Mouse (Mus musculus) neural tube, embryonic 10.5 days (tissue): Measurements from ENCODE around the gene Slc28a1.
A peak's percentile ranks its signal among the peaks of the same experiment; 100 is the strongest.
"Not testable (repeated sequence)": the region's sequence is repeated elsewhere in the genome, so short reads cannot be mapped to it uniquely, and the experiment has no call there.

Source experiments
- DNase-seq: peaks from one replicate; pipeline ENCODE4 v3.0.0-alpha.2; 2017; ENCODE audit warnings: low spot score; ENCODE audit errors: extremely low spot score

Slc28a1 gene

DNA sequence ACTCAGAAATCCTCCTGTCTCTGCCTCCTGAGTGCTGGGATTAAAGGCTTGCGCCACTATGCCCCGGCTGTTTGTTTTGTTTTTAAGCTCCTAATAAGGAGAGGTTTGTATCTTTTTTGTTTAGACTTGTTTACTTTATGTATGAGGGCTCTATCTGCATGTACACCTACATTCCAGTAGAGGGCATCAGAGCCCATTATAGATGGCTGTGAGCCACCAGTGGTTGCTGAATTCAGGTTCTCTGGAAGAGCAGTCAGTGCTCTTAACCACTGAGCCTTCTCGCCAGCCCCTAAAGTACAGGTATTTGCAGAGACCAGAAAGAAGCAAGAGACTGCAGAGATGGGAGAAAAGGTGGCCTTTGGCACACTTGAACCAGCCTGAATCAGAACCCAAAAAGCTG is 52.5 kb downstream of the Slc28a1 start:
- no peak for DNase-seq

GRCm38 (mm10) chr7:81169351-81169750 is 54.8 kb downstream of the Slc28a1 start:
- no peak for DNase-seq

DNA sequence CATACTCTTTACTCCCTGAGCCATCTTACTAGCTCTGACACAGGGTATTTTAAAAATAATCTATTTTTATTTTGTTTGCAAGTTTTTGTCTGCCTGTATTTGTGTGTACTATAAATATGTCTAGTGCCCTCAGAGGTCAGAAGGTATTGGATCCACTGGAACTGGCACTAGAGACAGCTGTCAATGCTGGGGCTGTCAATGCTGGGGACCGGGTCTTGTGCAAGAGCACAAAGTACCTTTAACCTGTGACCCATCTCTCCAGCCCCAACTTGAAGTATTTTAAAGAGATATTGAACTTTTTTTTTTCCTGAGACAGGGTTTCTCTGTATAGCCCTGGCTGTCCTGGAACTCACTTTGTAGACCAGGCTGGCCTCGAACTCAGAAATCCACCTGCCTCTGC is 59.3 kb downstream of the Slc28a1 start:
- DNase-seq: no peak

DNA sequence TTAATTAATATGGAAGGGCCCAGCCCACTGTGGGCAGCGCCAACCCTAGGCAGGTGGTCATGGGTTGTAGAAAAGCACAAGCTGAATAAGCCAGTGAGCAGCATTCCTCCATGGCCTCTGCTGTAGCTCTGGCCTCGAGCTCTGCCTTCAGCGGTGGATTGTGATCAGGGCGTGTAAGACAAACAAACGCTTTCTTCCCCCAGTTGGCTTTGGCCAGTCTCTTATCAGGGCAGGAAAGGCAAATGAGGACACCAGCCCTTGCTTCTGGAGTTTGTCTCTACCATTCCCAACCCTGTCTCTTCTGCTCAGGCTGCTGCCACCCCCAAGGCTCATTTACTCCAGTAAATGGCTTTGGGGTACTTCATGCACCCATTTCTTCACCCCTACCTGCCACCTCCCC is 60.1 kb downstream of the Slc28a1 start:
- DNase-seq: no peak

DNA sequence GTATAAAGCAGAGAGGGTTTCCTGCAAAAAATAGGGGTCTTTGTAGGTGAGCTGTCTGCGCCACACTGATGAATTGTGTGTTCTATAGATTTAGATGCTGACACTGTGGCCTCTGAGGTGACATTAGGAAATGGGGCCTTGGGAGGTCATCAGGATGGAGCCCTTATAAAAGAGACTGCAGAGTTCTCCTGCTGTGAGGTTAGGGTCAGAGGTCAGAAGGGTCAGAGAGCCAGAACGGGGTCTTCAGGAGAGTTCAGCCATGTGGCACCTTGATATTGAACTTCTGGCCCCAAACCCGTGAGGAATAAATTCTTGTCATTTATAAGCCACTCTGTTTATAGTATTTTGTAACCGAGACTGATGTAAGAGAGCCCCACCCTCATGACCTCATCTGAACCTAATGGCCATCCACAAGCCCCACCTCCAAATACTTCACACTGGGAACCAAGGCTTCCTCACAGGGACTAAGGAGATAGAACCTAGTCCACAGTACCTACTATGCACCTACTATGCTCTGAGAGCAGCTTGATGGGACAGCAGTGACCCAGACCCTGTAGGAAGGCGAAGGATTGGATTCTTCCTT is 61.7 kb downstream of the Slc28a1 start:
- no peak for DNase-seq

DNA sequence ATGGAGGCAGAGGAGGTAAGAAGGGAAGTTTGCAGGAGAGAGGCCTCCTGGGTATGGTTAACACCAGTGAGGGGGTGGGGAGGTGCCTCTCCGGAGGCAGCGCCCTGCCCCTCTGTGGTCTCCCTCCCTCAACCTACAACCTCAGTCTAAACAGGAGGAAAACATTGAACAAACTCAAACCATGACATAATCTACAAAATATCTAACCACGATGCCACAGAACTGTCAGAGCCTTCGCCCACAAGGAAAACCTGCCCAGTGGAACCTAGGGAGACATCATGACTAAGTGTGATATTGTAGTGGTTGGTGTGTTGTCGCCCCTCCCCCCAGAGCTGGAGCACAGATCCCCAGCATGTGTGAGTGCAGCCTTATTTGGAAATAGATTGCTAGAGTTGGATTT is 64.9 kb downstream of the Slc28a1 start:
- no peak for DNase-seq

DNA sequence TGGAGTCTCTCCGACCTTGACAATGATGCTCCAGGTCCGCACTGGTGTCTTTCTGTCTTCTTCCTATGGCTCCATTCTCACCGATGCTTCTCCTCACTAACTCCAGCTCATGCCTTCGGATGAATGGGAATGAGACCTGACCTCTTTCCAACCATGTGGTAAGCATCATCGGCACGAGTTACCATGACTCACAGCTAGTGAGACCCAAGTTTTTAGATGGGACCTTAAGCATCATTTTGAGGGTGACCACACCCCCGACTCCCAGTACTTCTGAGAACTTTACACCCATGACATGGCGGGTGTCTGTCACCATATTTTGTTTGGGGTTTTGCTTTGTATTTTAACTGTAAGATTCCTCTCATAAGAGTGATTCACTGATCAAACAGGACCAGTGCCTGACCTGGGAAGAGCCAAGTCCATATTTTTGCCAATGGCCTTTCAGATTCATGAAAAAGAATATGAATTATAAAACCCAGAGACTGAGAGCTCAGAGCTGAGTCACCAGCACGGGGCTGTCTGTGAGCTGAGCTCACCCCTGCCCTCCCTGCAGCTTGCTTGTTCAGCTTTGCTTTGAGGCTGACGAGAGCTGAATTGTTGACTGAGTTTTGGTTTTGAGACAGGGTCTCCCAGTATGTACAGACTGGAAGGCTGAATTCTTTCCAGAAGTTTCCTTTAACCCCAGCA is 68.0 kb downstream of the Slc28a1 start:
- no peak for DNase-seq

DNA sequence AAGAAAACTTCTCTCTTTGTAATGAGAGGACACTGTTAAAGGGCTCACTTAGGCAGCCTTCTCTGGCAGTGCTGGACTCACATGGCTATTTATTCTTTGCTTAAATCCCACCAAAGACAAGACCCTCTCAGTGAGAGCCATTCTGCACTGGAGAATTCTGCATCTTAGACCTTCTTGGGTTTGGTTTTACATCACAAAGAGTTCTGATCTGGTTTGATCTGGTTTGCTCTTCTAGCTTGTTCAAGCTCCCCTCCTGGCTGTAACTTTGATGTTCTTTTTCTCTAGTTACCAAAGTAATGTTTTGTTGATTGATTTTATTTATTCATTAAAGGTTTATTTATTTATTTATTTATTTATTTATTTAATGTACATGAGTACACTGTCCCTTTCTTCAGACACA is 68.6 kb downstream of the Slc28a1 start:
- DNase-seq: no peak

- DNase-seq: no peak
Observed at GRCm38 (mm10) chr7:81184136-81184535, 69.5 kb downstream of the Slc28a1 start.

- DNase-seq: no peak
Observed at GRCm38 (mm10) chr7:81184651-81185050, 70.1 kb downstream of the Slc28a1 start.

- DNase-seq: not testable (repeated sequence)
Observed at GRCm38 (mm10) chr7:81186036-81186435, 71.4 kb downstream of the Slc28a1 start.

DNA sequence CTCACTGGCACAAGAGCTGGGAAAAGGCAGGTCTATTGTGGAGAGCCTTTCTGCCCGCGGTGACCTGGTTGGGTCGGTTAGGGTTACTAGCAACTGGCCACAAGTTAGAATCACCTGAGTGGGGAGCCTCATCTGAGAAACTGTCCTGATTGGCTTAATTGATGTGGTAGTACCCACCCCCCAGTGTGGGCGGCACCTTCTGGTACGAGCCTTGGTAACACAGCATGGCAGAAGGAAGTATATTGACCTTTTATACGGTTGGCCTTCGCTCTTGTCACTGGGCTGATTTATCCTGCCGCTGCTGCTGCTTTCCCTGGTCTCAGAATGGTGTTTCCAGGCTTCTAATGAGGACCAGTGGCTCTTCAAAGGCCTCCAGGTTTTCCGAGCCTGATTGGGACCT is 74.6 kb downstream of the Slc28a1 start:
- DNase-seq: no peak

DNA sequence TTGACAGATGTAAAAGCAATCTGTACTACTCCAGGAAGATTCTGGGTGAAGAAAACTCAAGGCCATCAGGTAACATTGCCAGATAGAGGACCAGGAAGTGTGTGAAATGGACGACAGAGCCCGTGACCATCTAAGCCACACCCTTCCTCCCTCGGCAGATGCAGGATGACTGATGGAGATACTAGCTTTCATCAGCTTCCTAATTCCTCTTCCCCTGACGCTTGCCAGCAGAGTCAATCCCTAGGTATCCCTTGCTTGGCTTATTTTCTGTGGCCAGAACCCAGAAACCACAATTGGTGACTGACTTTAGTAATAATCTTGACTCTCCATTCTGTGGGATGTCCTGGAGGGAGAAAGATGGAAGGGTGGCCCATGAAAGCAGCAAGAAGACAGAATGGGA is 80.9 kb downstream of the Slc28a1 start:
- DNase-seq: no peak

DNA sequence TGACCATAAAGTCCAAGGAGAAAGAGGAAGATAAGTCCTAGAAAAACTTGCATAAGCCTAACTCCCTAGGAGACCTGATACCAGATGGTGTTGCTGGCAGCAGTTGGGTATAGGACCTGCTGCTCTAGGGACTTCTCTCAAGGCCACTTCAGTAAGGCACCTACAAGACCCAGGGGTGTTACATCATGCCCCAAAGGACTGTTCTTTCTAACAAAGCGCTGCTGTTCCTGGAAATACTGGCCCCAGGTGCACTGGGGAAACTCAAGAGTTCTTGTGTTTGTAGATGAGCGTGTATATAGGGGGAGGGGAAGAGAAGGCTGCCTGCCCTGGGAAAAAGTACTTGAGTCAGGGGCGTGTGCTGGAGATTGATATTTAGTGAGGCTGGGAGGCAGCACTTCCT is 82.2 kb downstream of the Slc28a1 start:
- DNase-seq: no peak

DNA sequence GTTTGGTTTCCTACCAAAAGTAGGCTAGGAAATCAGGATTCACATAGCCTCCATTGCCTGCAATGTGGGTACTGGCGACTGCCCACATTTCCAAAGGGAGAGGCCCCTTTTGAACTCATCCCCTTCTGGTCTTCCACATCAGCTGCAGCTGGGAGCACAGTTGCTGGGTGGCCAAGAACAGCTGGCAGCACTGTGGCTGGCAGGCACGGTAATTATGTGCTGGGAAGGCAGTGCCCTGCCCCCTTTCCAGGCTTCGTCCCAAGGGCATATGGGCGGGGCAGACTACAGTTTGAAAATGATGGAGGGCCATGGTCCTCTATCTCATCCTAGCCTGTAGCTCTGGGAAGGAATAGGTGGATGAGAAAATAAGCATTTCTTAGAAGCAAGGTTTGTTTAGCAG is 83.9 kb downstream of the Slc28a1 start:
- no peak for DNase-seq

DNA sequence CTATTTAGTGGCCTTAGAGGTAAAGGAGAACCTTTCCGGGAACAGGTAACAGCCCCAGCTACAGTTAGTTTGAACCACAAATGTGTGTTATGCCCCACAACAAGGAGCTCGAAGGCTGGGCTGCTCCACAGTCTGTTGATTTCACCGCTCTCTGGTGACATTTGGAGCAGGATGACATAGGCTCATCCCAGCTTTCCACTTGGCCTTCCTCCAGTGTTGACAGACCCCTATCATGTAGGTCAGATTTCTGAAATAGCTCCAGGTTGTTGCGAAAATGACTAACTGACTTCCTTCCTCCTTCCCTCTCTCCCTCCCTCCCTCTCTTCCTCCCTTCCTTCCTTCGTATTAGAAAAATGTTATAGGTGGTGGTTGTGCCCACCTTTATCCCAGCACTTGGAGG is 84.5 kb downstream of the Slc28a1 start:
- no peak for DNase-seq

GRCm38 (mm10) chr7:81199757-81200156 is 85.2 kb downstream of the Slc28a1 start:
- DNase-seq: no peak

- DNase-seq: no peak
Observed at GRCm38 (mm10) chr7:81202389-81202788, 87.8 kb downstream of the Slc28a1 start.

- not testable (repeated sequence) for DNase-seq
Observed at GRCm38 (mm10) chr7:81203576-81203975, 89.0 kb downstream of the Slc28a1 start.

DNA sequence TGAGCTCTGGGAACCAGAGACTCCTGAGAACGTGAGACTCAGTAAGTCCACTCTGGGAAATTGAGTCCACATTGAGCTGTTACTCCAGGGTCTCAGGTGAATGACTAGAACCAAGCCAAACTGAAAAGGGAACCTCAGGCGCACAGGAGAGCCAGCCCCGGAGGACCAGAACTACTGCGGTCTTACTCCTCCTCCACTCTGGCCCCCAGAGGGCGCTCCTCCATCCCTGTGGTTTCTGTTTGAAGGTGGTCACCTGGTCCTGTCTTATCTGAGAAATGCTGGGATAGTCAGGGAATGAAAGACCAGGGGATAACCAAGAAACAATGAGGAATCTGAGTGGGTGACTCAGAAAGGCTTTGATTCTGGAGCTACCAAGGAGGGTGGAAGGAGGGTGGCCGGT is 94.3 kb downstream of the Slc28a1 start:
- DNase-seq: peak; percentile 53

DNA sequence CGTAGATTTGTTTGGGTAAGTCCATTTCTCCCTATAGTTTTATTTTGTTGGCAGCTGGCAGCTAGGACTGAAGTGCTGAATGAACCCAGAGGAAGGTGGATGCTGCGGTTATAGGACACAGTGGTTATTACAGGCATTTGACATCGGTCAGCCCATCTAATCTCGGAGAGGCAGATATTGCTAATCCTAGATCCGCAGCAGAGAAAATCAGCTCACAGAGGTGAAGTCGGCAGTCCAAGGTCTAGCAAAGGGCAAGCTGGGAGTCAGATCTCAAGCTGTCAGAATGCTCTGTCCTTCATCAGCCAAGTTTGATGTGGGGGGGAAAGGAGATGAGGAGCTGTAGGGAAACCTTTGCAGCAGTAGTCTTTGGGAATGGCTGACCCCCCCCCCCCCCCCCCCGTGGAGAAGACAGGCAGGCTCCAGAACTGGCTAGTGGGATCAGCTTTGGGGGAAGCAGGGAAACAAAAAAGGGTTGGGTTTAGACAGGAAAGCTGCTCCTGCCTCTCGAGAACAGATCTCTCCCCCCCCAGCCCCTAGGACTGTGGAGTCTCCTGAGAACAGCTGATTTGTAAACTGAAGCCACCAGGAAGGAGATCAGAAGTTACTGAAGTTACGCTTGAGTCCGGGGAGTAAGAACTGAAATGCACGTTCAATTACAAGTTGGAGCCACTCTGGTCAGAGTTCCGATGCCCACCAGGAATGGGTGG is 95.5 kb downstream of the Slc28a1 start:
- DNase-seq: no peak

DNA sequence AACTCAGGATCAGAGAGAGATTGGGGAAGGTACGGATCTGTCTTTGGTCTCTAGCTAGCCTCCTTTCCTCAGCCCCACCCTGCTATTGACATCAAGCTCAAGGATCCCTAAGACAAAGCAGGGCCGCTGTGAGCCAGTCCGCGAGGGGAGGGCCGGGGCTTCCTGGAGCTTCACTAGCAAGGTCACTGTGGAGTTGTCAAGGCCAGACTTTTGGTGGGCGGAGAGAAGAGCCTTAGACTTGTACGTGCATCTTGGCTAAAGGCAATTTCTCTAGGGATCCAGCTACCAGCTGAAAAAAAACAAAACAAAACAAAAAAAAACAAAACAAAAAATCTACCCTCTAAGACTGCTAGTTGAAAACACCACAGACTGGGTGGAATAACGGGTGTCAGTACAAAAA is 97.2 kb downstream of the Slc28a1 start:
- peak; percentile 41 for DNase-seq

DNA sequence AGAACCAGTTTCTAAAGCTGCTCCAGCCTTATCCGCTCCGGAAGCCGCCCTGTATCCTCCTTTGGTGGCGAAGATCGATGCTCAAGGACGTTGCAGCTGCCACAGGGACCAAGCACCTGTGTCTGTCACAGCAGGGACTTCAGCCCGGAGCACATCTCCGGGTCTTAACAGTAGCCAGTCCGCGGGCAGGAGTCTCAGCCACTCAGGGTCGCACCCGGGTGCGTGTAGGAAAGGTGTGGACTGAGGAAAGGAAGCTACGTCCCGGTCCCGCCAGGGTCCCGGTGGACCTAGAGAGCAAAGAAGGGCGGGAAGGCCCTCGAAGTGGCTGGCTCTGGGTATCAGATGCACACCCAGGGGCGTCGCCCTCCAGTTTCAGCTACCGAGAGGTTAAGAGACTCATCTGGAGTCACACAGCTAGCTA is 97.7 kb downstream of the Slc28a1 start:
- peak; percentile 79 for DNase-seq
